Mouse (Mus musculus): ENCODE results near the gene Oaz1. TPM values are rescaled to one million over a fixed set of nuclear protein-coding genes. Genes with fewer than 3 reads are reported as not detected.

The Oaz1 gene
- polyA plus RNA-seq (2015; fragmentation: Nextera tagmentation; extraction: Ambion mirVana): 1,556 and 1,602 TPM in 2 replicates

DNA sequence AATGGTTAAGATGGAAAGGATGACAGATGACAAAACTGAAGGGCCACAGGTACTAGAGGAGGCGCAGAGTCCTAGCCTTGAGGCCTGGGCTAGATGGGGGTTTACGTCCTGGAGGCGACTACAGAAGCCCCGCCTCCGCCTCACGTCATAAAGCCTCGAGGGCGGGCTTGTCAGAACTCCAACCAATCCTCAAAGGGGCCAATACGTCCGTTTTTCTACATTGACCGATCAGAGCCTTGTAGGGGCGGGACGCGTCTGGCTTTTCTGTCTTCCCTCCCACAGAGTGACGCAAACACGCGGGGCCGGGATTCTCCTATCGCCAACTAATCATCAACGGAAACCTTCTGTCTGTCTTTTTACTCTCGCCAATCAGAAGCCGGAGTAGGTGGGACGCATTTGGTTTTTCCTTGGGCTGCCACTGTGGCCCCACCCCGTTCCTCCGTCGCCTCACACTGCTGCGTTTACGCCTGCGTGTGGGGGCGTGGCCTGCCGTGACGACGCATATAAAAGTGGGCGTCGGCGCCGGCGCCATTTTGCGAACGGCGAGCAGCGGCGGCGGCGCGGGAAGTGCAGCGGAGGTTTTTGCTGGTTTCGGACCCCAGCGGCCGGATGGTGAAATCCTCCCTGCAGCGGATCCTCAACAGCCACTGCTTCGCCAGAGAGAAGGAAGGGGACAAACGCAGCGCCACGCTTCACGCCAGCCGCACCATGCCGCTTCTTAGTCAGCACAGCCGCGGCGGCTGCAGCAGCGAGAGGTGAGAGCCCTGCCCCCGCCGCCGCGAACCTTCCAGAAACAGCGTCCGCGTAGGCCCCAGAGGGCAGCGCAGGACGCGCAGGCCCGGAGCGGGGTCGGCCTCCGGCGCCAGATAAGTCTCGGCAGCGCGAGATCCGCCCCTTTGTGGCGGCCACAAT is at the start of gene Oaz1:
TSS of gene Oaz1 (plus strand) at position 506 of the 912 bp plus-strand sequence.
- Histone ChIP-seq H3K27me3 (replicated peaks) (no peaks in the 10 kb centered on the region), H3K4me3 (replicated peaks) (peak within 1 kb of the TSS; percentile 74), H3K27ac (peak within 1 kb of the TSS; percentile 93), H3K36me3 (peaks cover 15% of the 10 kb centered on the region), H3K9ac (peak within 1 kb of the TSS; percentile 96), H3K9me3 (no peaks in the 10 kb centered on the region), H3K4me2 (peak within 1 kb of the TSS; percentile 94), H3K4me1 (peaks cover 34% of the 10 kb centered on the region)
- ATAC-seq (ENCODE audit: insufficient read depth, low FRiP score, low read depth): peak; percentile 97
- WGBS: under 1% methylated on average over 81 of the region's 82 CpGs

DNA sequence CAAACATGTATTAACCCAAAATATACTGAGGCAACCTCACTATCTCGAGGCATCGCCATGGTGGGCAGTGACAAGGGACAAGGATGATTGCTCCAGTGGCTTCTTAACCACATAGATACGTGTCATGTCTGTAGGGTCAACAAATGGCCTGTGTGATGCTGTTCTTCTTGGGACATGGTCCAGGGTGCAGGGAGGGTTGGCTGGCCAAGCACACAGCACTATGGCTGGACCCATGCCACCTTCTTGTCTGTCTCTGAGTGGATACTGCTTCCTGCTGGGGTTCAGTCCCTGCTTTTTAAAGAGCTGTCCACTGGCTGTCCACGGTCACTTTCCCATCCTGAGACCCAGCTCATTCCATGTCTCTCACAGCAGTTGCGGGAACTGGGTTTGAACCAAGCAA is 49.3 kb upstream of the Oaz1 start:
- Histone ChIP-seq H3K4me3 (replicated peaks) (no peak overlapping the region), H3K9ac (no peak overlapping the region), H3K27ac (no peak overlapping the region), H3K9me3 (no peaks in the 10 kb centered on the region), H3K4me2 (no peak overlapping the region), H3K27me3 (replicated peaks) (no peaks in the 10 kb centered on the region), H3K4me1 (peaks cover 6% of the 10 kb centered on the region; the same call in 1 of the 2 replicates), H3K36me3 (peaks cover 61% of the 10 kb centered on the region)
- 92% methylated on average over 5 of the region's 5 CpGs for WGBS
- no peak for ATAC-seq (ENCODE audit: insufficient read depth, low FRiP score, low read depth)

DNA sequence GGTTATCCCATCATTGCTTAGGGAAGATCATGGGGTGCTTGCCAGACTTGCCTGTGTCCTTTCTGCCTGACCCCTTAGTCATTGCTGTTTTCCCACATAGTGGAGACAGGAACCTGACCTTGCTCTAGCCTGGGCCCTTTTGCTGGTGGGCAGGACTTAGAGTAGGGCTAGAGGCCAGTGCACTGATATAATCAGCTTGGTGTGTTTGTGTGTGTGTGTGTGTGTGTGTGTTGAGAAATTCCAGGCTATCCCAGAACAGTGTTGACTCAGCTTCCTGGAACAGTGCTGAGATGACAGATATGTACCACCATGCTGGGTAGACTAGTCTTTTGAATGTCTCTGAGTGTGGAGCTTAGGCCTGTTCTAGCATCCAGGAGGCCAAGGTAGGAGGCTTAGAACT is 46.9 kb upstream of the Oaz1 start:
- Histone ChIP-seq H3K4me1 (no peaks in the 10 kb centered on the region), H3K27ac (no peak overlapping the region), H3K4me3 (replicated peaks) (no peak overlapping the region), H3K27me3 (replicated peaks) (no peaks in the 10 kb centered on the region), H3K4me2 (no peak overlapping the region), H3K9me3 (no peaks in the 10 kb centered on the region), H3K36me3 (peaks cover 67% of the 10 kb centered on the region), H3K9ac (no peak overlapping the region)
- no peak for ATAC-seq (ENCODE audit: insufficient read depth, low FRiP score, low read depth)

DNA sequence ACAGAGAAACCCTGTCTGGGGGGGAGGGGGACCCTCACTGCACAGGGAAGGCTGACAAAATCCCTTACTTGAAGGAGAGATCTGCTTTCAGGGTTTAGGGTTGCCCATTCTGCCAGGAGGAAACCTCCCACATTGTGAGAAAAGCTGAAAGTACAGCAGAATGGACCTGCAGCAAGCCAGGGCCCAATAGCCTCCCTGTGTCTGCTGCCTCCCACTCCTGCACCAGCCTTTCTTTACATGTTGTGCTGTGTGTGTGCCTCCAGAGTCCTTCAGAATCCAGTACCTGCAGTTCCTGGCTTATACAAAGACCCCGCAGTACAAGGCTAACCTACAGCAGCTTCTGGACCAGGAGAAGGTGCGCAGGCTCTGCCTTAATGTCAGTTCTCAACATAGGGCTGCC is 42.2 kb upstream of the Oaz1 start:
- H3K27ac ChIP-seq: no peak overlapping the region
- no peak overlapping the region for H3K4me3 ChIP-seq (replicated peaks)
- H3K9ac ChIP-seq: no peak overlapping the region
- ATAC-seq (ENCODE audit: insufficient read depth, low FRiP score, low read depth): no peak
- peaks cover 76% of the 10 kb centered on the region for H3K36me3 ChIP-seq
- H3K27me3 ChIP-seq (replicated peaks): no peaks in the 10 kb centered on the region
- H3K4me1 ChIP-seq: no peaks in the 10 kb centered on the region
- no peaks in the 10 kb centered on the region for H3K9me3 ChIP-seq
- no peak overlapping the region for H3K4me2 ChIP-seq
- WGBS: 98% methylated on average over 2 of the region's 2 CpGs

DNA sequence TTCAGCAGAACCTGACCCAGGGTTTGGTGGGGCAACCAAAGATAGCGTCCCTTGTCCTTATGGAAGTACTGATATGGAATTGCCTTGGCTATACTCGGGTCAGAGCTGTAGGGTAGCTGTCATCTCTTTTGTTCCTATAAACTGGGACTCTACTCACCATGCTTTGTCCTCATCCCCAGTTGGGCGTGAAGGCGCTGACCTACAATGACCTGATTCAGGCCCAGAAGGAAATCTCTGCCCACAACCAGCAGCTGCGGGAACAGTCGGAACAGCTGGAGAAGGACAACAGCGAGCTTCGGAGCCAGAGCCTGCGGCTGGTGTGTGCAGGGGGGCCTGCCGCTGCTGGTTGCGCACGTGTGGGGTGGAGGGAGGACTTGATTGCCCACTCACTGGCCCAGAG is 41.6 kb upstream of the Oaz1 start:
- no peak overlapping the region for H3K4me2 ChIP-seq
- H3K9me3 ChIP-seq: no peaks in the 10 kb centered on the region
- H3K4me3 ChIP-seq (replicated peaks): no peak overlapping the region
- no peaks in the 10 kb centered on the region for H3K27me3 ChIP-seq (replicated peaks)
- no peak overlapping the region for H3K27ac ChIP-seq
- 87% methylated on average over 12 of the region's 12 CpGs for WGBS
- peaks cover 80% of the 10 kb centered on the region for H3K36me3 ChIP-seq
- H3K9ac ChIP-seq: no peak overlapping the region
- H3K4me1 ChIP-seq: no peaks in the 10 kb centered on the region
- ATAC-seq (ENCODE audit: insufficient read depth, low FRiP score, low read depth): no peak

DNA sequence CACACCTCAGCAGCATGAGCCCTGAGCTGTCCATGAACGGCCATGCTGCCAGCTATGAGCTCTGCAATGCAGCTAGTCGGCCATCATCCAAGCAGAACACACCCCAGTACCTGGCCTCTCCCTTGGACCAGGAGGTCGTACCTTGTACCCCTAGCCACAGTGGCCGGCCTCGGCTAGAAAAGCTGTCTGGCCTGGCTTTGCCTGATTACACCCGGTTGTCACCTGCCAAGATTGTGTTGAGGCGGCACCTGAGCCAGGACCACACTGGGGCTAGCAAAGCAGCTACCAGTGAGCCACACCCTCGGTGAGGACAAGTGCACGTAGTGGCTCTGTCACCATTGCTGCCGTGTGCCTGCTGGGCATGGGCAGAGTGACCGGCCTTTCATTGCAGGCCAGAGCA is 40.5 kb upstream of the Oaz1 start:
- Histone ChIP-seq H3K36me3 (peaks cover 87% of the 10 kb centered on the region), H3K4me3 (replicated peaks) (no peak overlapping the region), H3K27ac (no peak overlapping the region), H3K9ac (no peak overlapping the region), H3K4me1 (no peaks in the 10 kb centered on the region), H3K4me2 (no peak overlapping the region), H3K9me3 (no peaks in the 10 kb centered on the region), H3K27me3 (replicated peaks) (no peaks in the 10 kb centered on the region)
- no peak for ATAC-seq (ENCODE audit: insufficient read depth, low FRiP score, low read depth)
- WGBS: 92% methylated on average over 11 of the region's 11 CpGs

DNA sequence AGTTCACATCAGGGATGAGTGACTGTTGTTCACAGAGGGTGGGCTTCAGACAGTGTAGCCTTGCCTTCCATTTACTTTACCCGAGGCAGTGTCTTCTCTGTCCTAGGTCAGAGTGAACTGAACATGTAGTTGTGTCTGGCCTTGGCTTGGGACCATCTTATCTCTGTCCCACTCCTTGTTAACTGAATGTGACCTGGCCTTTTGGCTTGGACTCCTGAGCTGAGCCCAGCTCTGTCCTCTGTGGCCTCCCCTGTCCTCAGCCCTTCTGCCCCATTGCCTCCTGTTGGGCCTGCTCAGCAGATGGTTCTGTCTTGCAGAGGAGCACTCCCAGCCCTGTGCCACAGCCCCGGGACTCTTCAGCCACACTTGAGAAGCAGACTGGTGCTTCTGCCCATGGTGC is 38.9 kb upstream of the Oaz1 start:
- ATAC-seq (ENCODE audit: insufficient read depth, low FRiP score, low read depth): no peak
- Histone ChIP-seq H3K4me1 (0 out of 2 replicates have a peak, but pooled peaks cover 7% of the 10 kb centered on the region), H3K4me3 (replicated peaks) (no peak overlapping the region), H3K9ac (no peak overlapping the region), H3K9me3 (no peaks in the 10 kb centered on the region), H3K36me3 (peaks cover 82% of the 10 kb centered on the region), H3K4me2 (no peak overlapping the region), H3K27me3 (replicated peaks) (no peaks in the 10 kb centered on the region), H3K27ac (no peak overlapping the region)
- WGBS: 76% methylated on average over 2 of the region's 2 CpGs

DNA sequence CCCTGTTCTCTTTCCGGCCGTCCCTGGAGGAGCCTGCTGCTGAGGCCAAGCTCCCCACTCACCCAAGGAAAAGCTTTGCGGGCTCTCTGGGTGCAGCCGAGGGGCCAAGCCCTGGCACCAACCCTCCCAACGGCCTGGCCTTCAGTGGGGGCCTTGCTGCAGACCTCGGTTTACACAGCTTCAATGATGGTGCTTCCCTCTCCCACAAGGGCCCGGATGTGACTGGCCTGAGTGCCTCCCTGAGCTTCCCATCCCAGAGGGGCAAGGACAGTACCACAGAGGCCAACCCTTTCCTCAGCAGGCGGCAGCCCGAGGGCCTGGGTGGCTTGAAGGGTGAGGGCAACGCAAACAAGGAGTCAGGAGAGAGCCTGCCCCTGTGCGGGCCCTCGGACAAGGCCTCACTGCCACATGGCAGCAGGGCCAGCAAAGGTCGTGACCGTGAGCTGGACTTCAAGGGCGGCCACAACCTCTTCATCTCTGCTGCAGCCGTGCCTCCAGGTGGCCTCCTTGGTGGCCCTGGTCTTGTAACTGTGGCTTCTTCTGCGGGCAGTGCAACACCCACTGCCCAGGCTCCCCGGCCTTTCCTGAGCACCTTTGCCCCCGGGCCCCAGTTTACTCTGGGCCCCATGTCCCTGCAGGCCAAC is 35.6 kb upstream of the Oaz1 start:
- H3K27me3 ChIP-seq (replicated peaks): no peaks in the 10 kb centered on the region
- H3K4me1 ChIP-seq: 0 out of 2 replicates have a peak, but pooled peaks cover 7% of the 10 kb centered on the region
- no peak overlapping the region for H3K9ac ChIP-seq
- H3K4me2 ChIP-seq: no peak overlapping the region
- peaks cover 68% of the 10 kb centered on the region for H3K36me3 ChIP-seq
- no peak overlapping the region for H3K4me3 ChIP-seq (replicated peaks)
- WGBS: 83% methylated on average over 19 of the region's 19 CpGs
- no peak overlapping the region for H3K27ac ChIP-seq
- H3K9me3 ChIP-seq: no peaks in the 10 kb centered on the region
- no peak for ATAC-seq (ENCODE audit: insufficient read depth, low FRiP score, low read depth)

DNA sequence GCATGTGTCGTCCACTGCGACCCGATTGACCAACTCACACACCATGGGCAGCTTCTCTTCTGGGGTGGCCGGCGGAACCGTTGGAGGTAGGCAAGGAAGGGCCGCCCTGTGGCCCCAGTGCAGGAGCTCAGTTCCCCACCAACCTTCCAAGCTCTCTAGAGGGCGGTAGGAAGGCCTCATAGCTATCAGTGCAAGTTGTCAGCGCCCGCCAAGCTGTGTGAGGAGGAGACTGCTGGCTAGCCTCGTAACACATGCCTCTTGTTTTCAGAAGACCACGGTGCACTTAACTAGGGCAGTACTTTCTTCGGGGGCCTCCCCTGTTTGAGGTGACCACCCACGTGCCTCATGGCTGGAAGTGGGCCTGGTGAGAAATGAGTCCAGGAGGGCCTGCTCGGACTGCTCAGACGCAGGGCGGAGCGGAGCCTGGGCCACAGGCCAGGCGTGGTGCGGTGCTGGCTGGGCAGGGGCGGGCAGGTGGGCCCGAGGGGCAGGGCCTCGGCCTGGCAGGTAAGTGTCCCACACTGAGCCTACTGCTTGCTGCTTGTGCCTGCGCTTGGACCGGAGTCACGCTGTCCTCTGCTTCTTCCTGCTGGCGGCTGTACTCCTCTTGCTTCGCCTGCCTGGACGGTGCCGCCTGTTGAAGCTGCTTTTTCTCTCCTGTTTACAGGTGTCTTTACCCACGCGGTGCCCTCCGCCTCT is 34.8 kb upstream of the Oaz1 start:
- Histone ChIP-seq H3K27me3 (replicated peaks) (no peaks in the 10 kb centered on the region), H3K9ac (no peak overlapping the region), H3K4me1 (peaks cover 11% of the 10 kb centered on the region), H3K4me2 (no peak overlapping the region), H3K36me3 (peaks cover 60% of the 10 kb centered on the region), H3K27ac (peak overlapping the region; percentile 35; the same call in 1 of the 2 replicates), H3K9me3 (no peaks in the 10 kb centered on the region), H3K4me3 (replicated peaks) (no peak overlapping the region)
- WGBS: 74% methylated on average over 33 of the region's 33 CpGs
- no peak for ATAC-seq (ENCODE audit: insufficient read depth, low FRiP score, low read depth)

DNA sequence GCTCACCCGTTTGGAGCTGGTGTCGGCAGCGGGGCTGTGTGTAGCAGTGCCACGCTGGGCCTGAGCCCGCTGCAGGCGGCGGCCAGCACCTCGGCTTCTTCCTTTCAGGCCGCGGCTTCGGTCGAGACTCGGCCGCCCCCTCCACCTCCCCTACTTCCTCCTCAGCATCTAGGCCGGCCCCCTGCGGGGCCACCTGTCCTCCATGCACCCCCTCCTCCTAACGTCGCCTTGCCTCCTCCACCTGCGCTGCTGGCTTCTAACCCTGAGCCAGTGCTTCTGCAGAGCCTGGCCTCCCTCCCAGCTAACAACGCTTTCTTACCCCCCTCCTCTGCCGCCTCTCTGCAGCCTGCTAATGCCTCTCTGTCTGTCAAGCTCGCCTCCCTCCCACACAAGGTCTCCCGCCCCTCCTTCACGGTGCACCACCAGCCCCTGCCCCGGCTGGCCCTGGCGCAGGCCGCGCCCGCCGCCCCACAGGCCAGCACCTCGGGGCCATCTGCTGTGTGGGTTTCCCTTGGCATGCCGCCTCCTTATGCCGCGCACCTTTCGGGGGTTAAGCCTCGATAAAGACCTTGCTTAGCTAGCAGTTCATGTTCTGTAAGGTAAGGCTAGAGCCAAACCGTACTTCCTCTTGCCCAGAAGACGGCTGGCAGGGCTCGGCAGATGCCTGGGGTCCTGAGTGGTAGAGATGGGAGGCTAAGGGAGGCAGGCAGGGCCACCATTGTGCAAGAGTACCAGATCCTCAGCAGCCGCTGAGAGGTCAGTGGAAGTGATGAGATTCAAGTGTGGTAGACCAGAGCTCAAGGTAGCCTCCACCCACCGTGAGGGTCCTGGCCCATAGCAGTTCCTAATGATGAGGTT is 34.1 kb upstream of the Oaz1 start:
- Histone ChIP-seq H3K9me3 (no peaks in the 10 kb centered on the region), H3K36me3 (peaks cover 56% of the 10 kb centered on the region), H3K4me1 (peaks cover 17% of the 10 kb centered on the region), H3K27ac (peak overlapping the region; percentile 35; the same call in 1 of the 2 replicates), H3K4me3 (replicated peaks) (no peak overlapping the region), H3K9ac (no peak overlapping the region), H3K4me2 (no peak overlapping the region), H3K27me3 (replicated peaks) (no peaks in the 10 kb centered on the region)
- ATAC-seq (ENCODE audit: insufficient read depth, low FRiP score, low read depth): no peak
- WGBS: 60% methylated on average over 41 of the region's 41 CpGs

DNA sequence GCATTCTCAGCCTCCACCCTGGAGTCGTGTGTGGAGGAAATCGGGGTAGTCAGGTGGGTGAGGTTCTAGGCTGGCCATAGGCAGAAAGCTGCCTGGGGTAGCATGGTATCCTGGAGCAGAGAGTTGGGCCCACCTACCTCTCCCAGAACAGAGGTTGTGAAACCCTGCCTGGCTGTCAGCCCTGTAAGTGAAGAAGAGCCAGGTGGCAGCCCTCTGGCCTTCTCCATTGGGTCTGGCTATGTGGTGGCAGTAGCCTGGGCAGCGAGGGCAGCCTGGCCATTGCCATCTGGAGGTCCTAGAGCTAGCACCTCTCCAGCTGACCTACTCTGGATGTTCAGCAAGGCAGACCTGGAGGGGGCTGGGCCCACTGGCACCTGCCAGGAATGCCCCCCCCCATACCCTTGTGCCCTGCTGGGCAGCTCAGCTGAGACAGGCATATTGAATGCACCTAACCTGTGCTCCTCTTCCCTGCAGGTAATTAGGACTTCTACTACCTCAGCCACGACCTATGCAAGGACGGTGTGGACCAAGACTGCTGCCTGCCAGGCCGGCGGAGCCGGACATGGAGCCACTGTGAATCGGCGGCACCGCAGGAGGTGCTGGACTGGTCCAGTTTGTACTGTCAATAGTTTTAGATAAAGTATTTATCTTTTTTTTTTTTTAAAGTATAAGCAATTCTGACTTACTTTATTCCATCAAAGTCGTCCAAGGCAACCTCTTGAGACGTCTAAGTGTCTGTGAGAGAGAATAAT is 33.2 kb upstream of the Oaz1 start:
- 86% methylated on average over 13 of the region's 13 CpGs for WGBS
- Histone ChIP-seq H3K9ac (no peak overlapping the region), H3K27ac (no peak overlapping the region), H3K9me3 (no peaks in the 10 kb centered on the region), H3K4me2 (no peak overlapping the region), H3K4me1 (peaks cover 17% of the 10 kb centered on the region), H3K4me3 (replicated peaks) (no peak overlapping the region), H3K27me3 (replicated peaks) (no peaks in the 10 kb centered on the region), H3K36me3 (peaks cover 54% of the 10 kb centered on the region)
- no peak for ATAC-seq (ENCODE audit: insufficient read depth, low FRiP score, low read depth)

Measured in stomach, embryonic 15.5 days (tissue).